Mouse (Mus musculus): ENCODE data around the gene Best1. TPM values are rescaled to one million over a fixed set of nuclear protein-coding genes. Genes with fewer than 3 reads are reported as not detected.

The Best1 gene
- polyA plus RNA-seq, 1 experiment from 2014 or later, result 1.5 TPM

GRCm38 (mm10) chr19:9938824-9939303 lies 62.6 kb downstream of the Best1 start:
- WGBS, result 80% methylated on average over 13 of the region's 13 CpGs
- no peaks in the 10 kb centered on the region for H3K27me3 ChIP-seq (ENCODE audit: control insufficient read depth, insufficient read depth, low read length)

GRCm38 (mm10) chr19:9938156-9938823 lies 63.1 kb downstream of the Best1 start:
- H3K4me1 ChIP-seq (ENCODE audit: control insufficient read depth, insufficient read depth, low read length), result no peaks in the 10 kb centered on the region
- DNase-seq (ENCODE audit: low spot score) (no peak), ATAC-seq (ENCODE audit: insufficient read depth, low FRiP score, low TSS enrichment) (no peak)
- H3K4me3 ChIP-seq (ENCODE audit: low read depth, low read length), result no peak overlapping the region
- H3K4me2 ChIP-seq (ENCODE audit: low read depth), result no peak overlapping the region
- H3K36me3 ChIP-seq (ENCODE audit: control insufficient read depth, insufficient read depth, low read length), result no peaks in the 10 kb centered on the region
- H3K9ac ChIP-seq (ENCODE audit: low read length), result no peak overlapping the region
- H3K9me3 ChIP-seq (ENCODE audit: control insufficient read depth, low read length), result no peaks in the 10 kb centered on the region
- WGBS, result 90% methylated on average over 6 of the region's 6 CpGs
- H3K27me3 ChIP-seq (ENCODE audit: control insufficient read depth, insufficient read depth, low read length), result no peaks in the 10 kb centered on the region
- H3K27ac ChIP-seq (ENCODE audit: low read depth, low read length), result no peak overlapping the region

More at GRCm38 (mm10) chr19:9938824-9939303, 62.6 kb downstream of the Best1 start:
- no peak for ATAC-seq (ENCODE audit: insufficient read depth, low FRiP score, low TSS enrichment)
- Histone ChIP-seq H3K4me1 (ENCODE audit: control insufficient read depth, insufficient read depth, low read length) (no peaks in the 10 kb centered on the region), H3K4me3 (ENCODE audit: low read depth, low read length) (no peak overlapping the region), H3K27ac (ENCODE audit: low read depth, low read length) (no peak overlapping the region), H3K9me3 (ENCODE audit: control insufficient read depth, low read length) (no peaks in the 10 kb centered on the region), H3K4me2 (ENCODE audit: low read depth) (no peak overlapping the region), H3K36me3 (ENCODE audit: control insufficient read depth, insufficient read depth, low read length) (no peaks in the 10 kb centered on the region), H3K9ac (ENCODE audit: low read length) (no peak overlapping the region)
- DNase-seq (ENCODE audit: low spot score), result no peak

GRCm38 (mm10) chr19:9937428-9937827 lies 64.0 kb downstream of the Best1 start:
- Histone ChIP-seq H3K4me3 (ENCODE audit: low read depth, low read length) (no peak overlapping the region), H3K4me2 (ENCODE audit: low read depth) (no peak overlapping the region), H3K27ac (ENCODE audit: low read depth, low read length) (no peak overlapping the region), H3K9me3 (ENCODE audit: control insufficient read depth, low read length) (no peaks in the 10 kb centered on the region), H3K9ac (ENCODE audit: low read length) (no peak overlapping the region), H3K36me3 (ENCODE audit: control insufficient read depth, insufficient read depth, low read length) (no peaks in the 10 kb centered on the region), H3K4me1 (ENCODE audit: control insufficient read depth, insufficient read depth, low read length) (no peaks in the 10 kb centered on the region), H3K27me3 (ENCODE audit: control insufficient read depth, insufficient read depth, low read length) (no peaks in the 10 kb centered on the region)
- ATAC-seq (ENCODE audit: insufficient read depth, low FRiP score, low TSS enrichment), result no peak
- no peak for DNase-seq (ENCODE audit: low spot score)
- 61% methylated on average over 5 of the region's 5 CpGs for WGBS

DNA sequence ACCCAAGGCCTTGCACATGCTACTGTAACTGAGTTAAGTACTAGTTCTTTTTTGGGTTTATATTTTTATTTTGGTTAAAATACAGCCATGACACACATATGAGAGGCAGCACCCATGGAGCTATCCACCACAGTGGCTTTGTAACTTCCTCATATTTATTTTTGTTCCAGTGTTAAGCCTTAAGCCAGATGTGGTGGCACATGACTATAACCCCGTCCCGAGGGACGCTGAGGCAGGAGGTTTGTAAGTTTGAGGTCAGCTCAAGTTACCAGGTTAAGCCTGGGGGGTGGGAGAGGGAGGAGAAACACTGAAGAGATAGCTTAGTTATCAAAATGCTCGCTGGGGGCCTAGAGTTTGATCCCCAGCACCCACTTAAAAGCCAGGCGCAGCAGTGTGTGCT lies 64.9 kb downstream of the Best1 start:
- Histone ChIP-seq H3K9me3 (ENCODE audit: control insufficient read depth, low read length) (no peaks in the 10 kb centered on the region), H3K36me3 (ENCODE audit: control insufficient read depth, insufficient read depth, low read length) (no peaks in the 10 kb centered on the region), H3K27ac (ENCODE audit: low read depth, low read length) (no peak overlapping the region), H3K4me1 (ENCODE audit: control insufficient read depth, insufficient read depth, low read length) (no peaks in the 10 kb centered on the region), H3K4me2 (ENCODE audit: low read depth) (no peak overlapping the region), H3K27me3 (ENCODE audit: control insufficient read depth, insufficient read depth, low read length) (no peaks in the 10 kb centered on the region), H3K4me3 (ENCODE audit: low read depth, low read length) (no peak overlapping the region), H3K9ac (ENCODE audit: low read length) (no peak overlapping the region)
- WGBS, result 68% methylated on average over 5 of the region's 5 CpGs
- DNase-seq (ENCODE audit: low spot score) (no peak), ATAC-seq (ENCODE audit: insufficient read depth, low FRiP score, low TSS enrichment) (no peak)

Other genes starting within 250 kb of the Best1 start
- gene Scgb2a2, start 154.1 kb downstream of the Best1 start, polyA plus RNA-seq (2014; fragmentation: Nextera tagmentation; extraction: Ambion mirVana), result not detected in 2 replicates
- gene Incenp, start 102.1 kb downstream of the Best1 start, polyA plus RNA-seq (2014; fragmentation: Nextera tagmentation; extraction: Ambion mirVana), result 91.8 and 103 TPM in 2 replicates
- gene Fth1, start 21.0 kb downstream of the Best1 start, polyA plus RNA-seq (2014; fragmentation: Nextera tagmentation; extraction: Ambion mirVana), result 1,187 and 1,207 TPM in 2 replicates
- 42.6 and 43.0 TPM in 2 replicates for gene Rab3il1, start within 50 bp of the Best1 start, polyA plus RNA-seq (2014; fragmentation: Nextera tagmentation; extraction: Ambion mirVana)
- gene Fads3, start 39.9 kb upstream of the Best1 start, polyA plus RNA-seq (2014; fragmentation: Nextera tagmentation; extraction: Ambion mirVana), result 6.1 and 6.2 TPM in 2 replicates
- 48.9 and 57.1 TPM in 2 replicates for gene Fads2, start 100.1 kb upstream of the Best1 start, polyA plus RNA-seq (2014; fragmentation: Nextera tagmentation; extraction: Ambion mirVana)
- gene Fads1, start 181.3 kb upstream of the Best1 start, polyA plus RNA-seq (2014; fragmentation: Nextera tagmentation; extraction: Ambion mirVana), result 160 and 171 TPM in 2 replicates
- 379 and 382 TPM in 2 replicates for gene Tmem258, start 202.4 kb upstream of the Best1 start, polyA plus RNA-seq (2014; fragmentation: Nextera tagmentation; extraction: Ambion mirVana)
- gene Fen1, start 202.5 kb upstream of the Best1 start, polyA plus RNA-seq (2014; fragmentation: Nextera tagmentation; extraction: Ambion mirVana), result 106 and 113 TPM in 2 replicates
- 1.8 and 2.5 TPM in 2 replicates for gene Myrf, start 239.1 kb upstream of the Best1 start, polyA plus RNA-seq (2014; fragmentation: Nextera tagmentation; extraction: Ambion mirVana)

All from neural tube, embryonic 11.5 days (tissue).